Mouse (Mus musculus) kidney, embryonic 16.5 days (tissue): Measurements from ENCODE around the gene Eef1akmt3. TPM values are rescaled to one million over a fixed set of nuclear protein-coding genes. Genes with fewer than 3 reads are reported as not detected.

Experiments
- ATAC-seq: fragments of 200-750 bp; cut with Nextera tagmentation; 2 replicates; pipeline ENCODE4 v1.8.0; 2017; ENCODE audit warnings: moderate TSS enrichment; ENCODE audit not compliant: low FRiP score, low TSS enrichment
- H3K27ac ChIP-seq: fragments of 300-500 bp; sonication (generic); 2 replicates; pipeline ENCODE4 v1.5.1; 2014; ENCODE audit warnings: low read length
- H3K27me3 ChIP-seq: fragments of 300-500 bp; sonication (generic); 2 replicates; pipeline ENCODE4 v1.6.1; 2014; ENCODE audit warnings: low read length, control low read depth, mixed read lengths; ENCODE audit not compliant: insufficient read depth
- H3K36me3 ChIP-seq: fragments of 300-500 bp; sonication (generic); 2 replicates; pipeline ENCODE4 v1.6.1; 2014; ENCODE audit warnings: low read length, control low read depth, mixed read lengths; ENCODE audit not compliant: insufficient read depth
- H3K4me1 ChIP-seq: fragments of 300-500 bp; sonication (generic); 2 replicates; pipeline ENCODE4 v1.6.1; 2014; ENCODE audit warnings: low read length, control low read depth, mixed read lengths; ENCODE audit not compliant: insufficient read depth
- H3K4me2 ChIP-seq: fragments of 300-500 bp; sonication (generic); replicated peaks from 2 replicates; pipeline ENCODE4 v1.6.1; 2014; ENCODE audit warnings: low read depth, low read length
- H3K4me3 ChIP-seq: fragments of 300-500 bp; sonication (generic); 2 replicates; pipeline ENCODE4 v1.5.1; 2014; ENCODE audit warnings: mild to moderate bottlenecking, low read length
- H3K9ac ChIP-seq: fragments of 300-500 bp; sonication (generic); replicated peaks from 2 replicates; pipeline ENCODE4 v1.6.1; 2014; ENCODE audit warnings: low read length
- H3K9me3 ChIP-seq: fragments of 300-500 bp; sonication (generic); 2 replicates; pipeline ENCODE4 v1.6.1; 2016; ENCODE audit warnings: low read length, control low read depth
- WGBS: fragments of 180-500 bp; shearing (Covaris S2); extraction: QIAGEN DNeasy Blood & Tissue Kit; methylation state at CpG from one replicate; pipeline ENCODE4 v1.1.7; 2014; 5-methylcytosine and 5-hydroxymethylcytosine counted together
- polyA plus RNA-seq: library from polyadenylated mRNA; unstranded; fragments of >200 nt; fragmentation: Nextera tagmentation; extraction: Ambion mirVana; gene quantifications from 2 replicates; pipeline ENCODE4 v1.2.1, GENCODE M21; 2015

The Eef1akmt3 gene
- polyA plus RNA-seq, 1 experiment from 2014 or later: 0.76 TPM

- no peaks in the 10 kb centered on the region for H3K27me3 ChIP-seq
- no peaks in the 10 kb centered on the region for H3K9me3 ChIP-seq
- no peaks in the 10 kb centered on the region for H3K4me1 ChIP-seq
- H3K9ac ChIP-seq: no peak overlapping the region
- peaks cover 14% of the 10 kb centered on the region; the same call in 1 of the 2 replicates for H3K36me3 ChIP-seq
- ATAC-seq: no peak
- H3K4me2 ChIP-seq: no peak overlapping the region
- WGBS: 78% methylated on average over 7 of the region's 7 CpGs
- H3K4me3 ChIP-seq: no peak overlapping the region
- H3K27ac ChIP-seq: no peak overlapping the region
Observed at GRCm38 (mm10) chr10:127003806-127004205, 37.5 kb downstream of the Eef1akmt3 start.

GRCm38 (mm10) chr10:127003334-127003733 is 38.0 kb downstream of the Eef1akmt3 start:
- no peak for ATAC-seq
- H3K9ac ChIP-seq: no peak overlapping the region
- 70% methylated on average over 8 of the region's 8 CpGs for WGBS
- H3K4me3 ChIP-seq: no peak overlapping the region
- H3K27me3 ChIP-seq: no peaks in the 10 kb centered on the region
- H3K4me2 ChIP-seq: no peak overlapping the region
- H3K4me1 ChIP-seq: no peaks in the 10 kb centered on the region
- peaks cover 18% of the 10 kb centered on the region for H3K36me3 ChIP-seq
- no peaks in the 10 kb centered on the region for H3K9me3 ChIP-seq
- H3K27ac ChIP-seq: no peak overlapping the region

- peaks cover 24% of the 10 kb centered on the region for H3K36me3 ChIP-seq
- H3K4me1 ChIP-seq: no peaks in the 10 kb centered on the region
- no peak overlapping the region for H3K27ac ChIP-seq
- no peak overlapping the region for H3K9ac ChIP-seq
- H3K4me2 ChIP-seq: no peak overlapping the region
- H3K9me3 ChIP-seq: no peaks in the 10 kb centered on the region
- no peak for ATAC-seq
- no peaks in the 10 kb centered on the region for H3K27me3 ChIP-seq
- WGBS: 84% methylated on average over 5 of the region's 5 CpGs
- no peak overlapping the region for H3K4me3 ChIP-seq
Observed at GRCm38 (mm10) chr10:127002765-127003164, 38.5 kb downstream of the Eef1akmt3 start.

- no peak overlapping the region for H3K9ac ChIP-seq
- no peak for ATAC-seq
- peaks cover 30% of the 10 kb centered on the region for H3K36me3 ChIP-seq
- H3K9me3 ChIP-seq: no peaks in the 10 kb centered on the region
- 95% methylated on average over 1 of the region's 1 CpGs for WGBS
- no peak overlapping the region for H3K4me2 ChIP-seq
- no peaks in the 10 kb centered on the region for H3K27me3 ChIP-seq
- no peaks in the 10 kb centered on the region for H3K4me1 ChIP-seq
- no peak overlapping the region for H3K27ac ChIP-seq
- no peak overlapping the region for H3K4me3 ChIP-seq
Observed at GRCm38 (mm10) chr10:127002056-127002455, 39.3 kb downstream of the Eef1akmt3 start.

GRCm38 (mm10) chr10:127001297-127001696 is 40.0 kb downstream of the Eef1akmt3 start:
- H3K4me3 ChIP-seq: no peak overlapping the region
- no peaks in the 10 kb centered on the region for H3K9me3 ChIP-seq
- no peak overlapping the region for H3K27ac ChIP-seq
- no peaks in the 10 kb centered on the region for H3K27me3 ChIP-seq
- H3K36me3 ChIP-seq: peaks cover 30% of the 10 kb centered on the region
- H3K9ac ChIP-seq: no peak overlapping the region
- H3K4me1 ChIP-seq: no peaks in the 10 kb centered on the region
- no peak overlapping the region for H3K4me2 ChIP-seq
- WGBS: 85% methylated on average over 9 of the region's 9 CpGs
- no peak for ATAC-seq

- no peak within 1 kb of the TSS for H3K9ac ChIP-seq
- no peaks in the 10 kb centered on the region for H3K4me1 ChIP-seq
- ATAC-seq: no peak
- no peak within 1 kb of the TSS for H3K4me2 ChIP-seq
- no peaks in the 10 kb centered on the region for H3K27me3 ChIP-seq
- H3K36me3 ChIP-seq: peaks cover 38% of the 10 kb centered on the region
- H3K9me3 ChIP-seq: no peaks in the 10 kb centered on the region
- no peak within 1 kb of the TSS for H3K27ac ChIP-seq
- no peak within 1 kb of the TSS for H3K4me3 ChIP-seq
- WGBS: 89% methylated on average over 5 of the region's 5 CpGs
Observed at GRCm38 (mm10) chr10:127000529-127000928, 40.8 kb downstream of the Eef1akmt3 start, which contains the start of gene Avil. TSS of gene Avil (plus strand) at chr10:127000709.

GRCm38 (mm10) chr10:126997340-126998113 is 43.8 kb downstream of the Eef1akmt3 start:
- no peak overlapping the region for H3K27ac ChIP-seq
- no peak overlapping the region for H3K4me2 ChIP-seq
- ATAC-seq: peak; percentile 10; the same call in 1 of the 2 replicates
- H3K9me3 ChIP-seq: no peaks in the 10 kb centered on the region
- H3K4me3 ChIP-seq: no peak overlapping the region
- no peaks in the 10 kb centered on the region for H3K27me3 ChIP-seq
- H3K4me1 ChIP-seq: no peaks in the 10 kb centered on the region
- WGBS: 62% methylated on average over 13 of the region's 13 CpGs
- H3K36me3 ChIP-seq: peaks cover 68% of the 10 kb centered on the region
- no peak overlapping the region for H3K9ac ChIP-seq

- 89% methylated on average over 3 of the region's 3 CpGs for WGBS
- no peak overlapping the region for H3K4me2 ChIP-seq
- H3K4me1 ChIP-seq: peaks cover 16% of the 10 kb centered on the region
- H3K36me3 ChIP-seq: peaks cover 62% of the 10 kb centered on the region
- no peaks in the 10 kb centered on the region for H3K9me3 ChIP-seq
- no peak overlapping the region for H3K9ac ChIP-seq
- no peak overlapping the region for H3K4me3 ChIP-seq
- H3K27ac ChIP-seq: no peak overlapping the region
- H3K27me3 ChIP-seq: no peaks in the 10 kb centered on the region
- no peak for ATAC-seq
Observed at GRCm38 (mm10) chr10:126993621-126994020, 47.7 kb downstream of the Eef1akmt3 start.

- Histone ChIP-seq H3K9ac (no peak overlapping the region), H3K4me3 (no peak overlapping the region), H3K4me2 (no peak overlapping the region), H3K9me3 (no peaks in the 10 kb centered on the region), H3K27me3 (no peaks in the 10 kb centered on the region), H3K4me1 (peaks cover 36% of the 10 kb centered on the region), H3K27ac (no peak overlapping the region), H3K36me3 (peaks cover 47% of the 10 kb centered on the region)
- WGBS: 46% methylated on average over 3 of the region's 3 CpGs
- ATAC-seq: no peak
Observed at GRCm38 (mm10) chr10:126991676-126992075, 49.6 kb downstream of the Eef1akmt3 start.

- Histone ChIP-seq H3K9me3 (no peaks in the 10 kb centered on the region), H3K4me3 (no peak overlapping the region), H3K36me3 (peaks cover 40% of the 10 kb centered on the region), H3K27ac (0 out of 2 replicates have a peak overlapping the region, but pooled peaks have one; percentile 17), H3K9ac (no peak overlapping the region; the same call in 1 of the 2 replicates), H3K4me1 (peaks cover 48% of the 10 kb centered on the region), H3K27me3 (no peaks in the 10 kb centered on the region), H3K4me2 (no peak overlapping the region)
- WGBS: 57% methylated on average over 7 of the region's 7 CpGs
- ATAC-seq: peak; percentile 72; the same call in 1 of the 2 replicates
Observed at GRCm38 (mm10) chr10:126990313-126991056, 50.8 kb downstream of the Eef1akmt3 start.
